Mouse (Mus musculus): Measurements from ENCODE around the gene Pate2. TPM values are rescaled to one million over a fixed set of nuclear protein-coding genes. Genes with fewer than 3 reads are reported as not detected.

Gene Pate2
- polyA plus RNA-seq (2015; fragmentation: Nextera tagmentation; extraction: Ambion mirVana) = 0.23 and 0.51 TPM in 2 replicates

GRCm38 (mm10) chr9:35569571-35570534 lies at the start of gene Pate2, which contains the start of gene Hyls1:
Gene Pate2 (plus strand): TSS chr9:35570284.
Gene Hyls1 (minus strand): TSS chr9:35570398.

DNA sequence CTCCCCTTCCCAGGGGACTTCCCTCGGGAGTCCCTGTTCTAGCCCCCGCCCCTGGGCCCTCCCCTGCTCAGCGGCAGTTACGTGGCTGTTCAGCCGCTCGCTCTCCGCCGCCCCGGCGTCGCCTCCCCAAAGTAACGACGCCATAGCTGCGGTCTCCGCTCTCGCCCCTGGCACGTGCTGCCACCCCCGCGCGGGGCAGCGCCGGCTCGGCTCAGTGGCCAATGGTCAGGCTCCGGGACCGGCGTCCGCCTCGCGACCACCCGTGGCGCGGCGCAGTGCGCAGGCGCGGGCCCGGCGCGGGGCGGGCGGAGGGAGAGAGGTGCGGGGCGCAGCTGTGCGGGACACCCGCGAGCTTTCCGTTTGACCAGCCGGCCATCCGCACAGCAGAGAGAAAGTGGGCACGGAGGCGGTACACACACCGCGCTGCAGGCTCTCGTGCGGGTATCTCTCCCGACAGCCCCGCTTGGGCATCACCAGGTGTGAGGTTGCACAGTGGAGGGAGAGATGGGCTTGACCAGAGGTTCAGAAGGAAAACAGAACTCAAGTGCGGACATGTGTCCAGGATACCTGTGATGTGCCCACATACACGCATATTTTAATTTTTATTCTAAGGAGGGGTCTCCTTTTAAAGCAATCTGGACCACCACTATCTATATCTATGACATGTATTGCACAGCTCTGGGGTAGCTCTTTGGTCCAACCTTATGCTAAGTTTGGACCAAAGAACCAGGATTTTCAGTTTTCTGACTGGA lies 11.7 kb upstream of the Pate2 start, which contains the start of the genes Ddx25 and Pus3:
Gene Ddx25 (minus strand): TSS at position 272 of the 752 bp plus-strand sequence.
Gene Pus3 (plus strand): TSS at position 339 of the 752 bp plus-strand sequence.

DNA sequence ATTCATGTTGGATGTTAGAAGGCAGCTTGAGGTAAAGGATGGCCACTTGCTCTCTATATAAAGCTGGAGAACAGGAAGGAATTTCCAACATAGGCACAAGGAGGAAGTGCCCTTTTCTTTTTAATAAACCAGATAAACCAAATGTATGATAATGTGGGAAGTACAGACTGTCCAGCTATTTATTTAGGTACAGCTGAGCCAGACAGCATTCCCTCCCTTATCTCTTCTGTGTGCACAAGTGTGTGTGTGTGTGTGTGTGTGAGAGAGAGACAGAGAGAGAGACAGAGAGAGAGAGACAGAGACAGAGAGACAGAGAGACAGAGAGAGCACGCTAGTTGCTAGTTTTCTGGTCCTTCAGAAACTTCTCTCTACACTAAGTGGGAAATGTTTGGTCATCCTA lies 41.8 kb downstream of the Pate2 start, which contains the start of gene Pate4:
Gene Pate4 (minus strand): TSS at position 101 of the 400 bp plus-strand sequence.

DNA sequence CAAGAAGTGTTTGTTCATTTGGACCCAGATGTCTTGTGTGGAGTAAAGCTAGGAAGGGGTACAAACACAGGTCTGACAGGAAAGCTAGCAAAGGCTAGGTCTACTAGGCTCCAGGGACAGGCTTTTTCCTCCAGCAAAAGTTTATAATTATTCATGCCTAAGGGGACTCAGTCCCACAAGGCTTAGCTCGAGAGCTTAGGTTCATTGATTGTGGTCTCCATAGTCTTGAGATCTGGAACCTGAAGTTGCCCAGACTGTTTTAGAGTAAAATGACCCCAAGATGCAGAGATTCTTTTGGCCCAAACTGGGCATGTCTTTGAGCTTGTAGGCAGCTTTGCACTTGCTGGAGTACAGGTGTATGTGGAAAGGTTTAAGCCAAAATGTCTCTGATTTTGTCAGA lies 78.0 kb downstream of the Pate2 start, which contains the start of gene Pate3:
Gene Pate3 (minus strand): TSS at position 101 of the 400 bp plus-strand sequence.

GRCm38 (mm10) chr9:35687013-35687412 lies 116.9 kb downstream of the Pate2 start, which contains the start of gene Pate1:
Gene Pate1 (minus strand): TSS chr9:35687390.

Other genes with a start within 250 kb of the Pate2 start
- 1.4 and 2.6 TPM in 2 replicates for gene Cdon, start 149.2 kb upstream of the Pate2 start, polyA plus RNA-seq (2015; fragmentation: Nextera tagmentation; extraction: Ambion mirVana)
- not detected in 2 replicates for gene Gm1113, start 52.0 kb upstream of the Pate2 start, polyA plus RNA-seq (2015; fragmentation: Nextera tagmentation; extraction: Ambion mirVana)
- gene Ddx25, start 11.8 kb upstream of the Pate2 start, polyA plus RNA-seq (2015; fragmentation: Nextera tagmentation; extraction: Ambion mirVana) = 0.11 and 0.13 TPM in 2 replicates
- gene Pus3, start 11.7 kb upstream of the Pate2 start, polyA plus RNA-seq (2015; fragmentation: Nextera tagmentation; extraction: Ambion mirVana) = 8.9 and 9.5 TPM in 2 replicates
- 9.1 and 9.9 TPM in 2 replicates for gene Hyls1, start 114 bp downstream of the Pate2 start, polyA plus RNA-seq (2015; fragmentation: Nextera tagmentation; extraction: Ambion mirVana)
- gene Pate4, start 41.7 kb downstream of the Pate2 start, polyA plus RNA-seq (2015; fragmentation: Nextera tagmentation; extraction: Ambion mirVana) = not detected in 2 replicates
- not detected in 2 replicates for gene Pate3, start 77.9 kb downstream of the Pate2 start, polyA plus RNA-seq (2015; fragmentation: Nextera tagmentation; extraction: Ambion mirVana)
- not detected in 2 replicates for gene Pate1, start 117.1 kb downstream of the Pate2 start, polyA plus RNA-seq (2015; fragmentation: Nextera tagmentation; extraction: Ambion mirVana)
- not detected in 2 replicates for gene Gm17677, start 170.8 kb downstream of the Pate2 start, polyA plus RNA-seq (2015; fragmentation: Nextera tagmentation; extraction: Ambion mirVana)
- gene Gm17727, start 207.8 kb downstream of the Pate2 start, polyA plus RNA-seq (2015; fragmentation: Nextera tagmentation; extraction: Ambion mirVana) = not detected in 2 replicates
- gene Gm27235, start 219.8 kb downstream of the Pate2 start, polyA plus RNA-seq (2015; fragmentation: Nextera tagmentation; extraction: Ambion mirVana) = not detected in 2 replicates
- not detected in 2 replicates for gene D730048I06Rik, start 219.8 kb downstream of the Pate2 start, polyA plus RNA-seq (2015; fragmentation: Nextera tagmentation; extraction: Ambion mirVana)